Mouse (Mus musculus): ENCODE data around the gene Zfp451. TPM values are rescaled to one million over a fixed set of nuclear protein-coding genes. Genes with fewer than 3 reads are reported as not detected.
"Not testable (repeated sequence)": the region's sequence is repeated elsewhere in the genome, so short reads cannot be mapped to it uniquely, and the experiment has no call there.

Zfp451 gene
- total RNA-seq, 2 experiments from 2014 or later = 35.3 to 38.5 TPM

DNA sequence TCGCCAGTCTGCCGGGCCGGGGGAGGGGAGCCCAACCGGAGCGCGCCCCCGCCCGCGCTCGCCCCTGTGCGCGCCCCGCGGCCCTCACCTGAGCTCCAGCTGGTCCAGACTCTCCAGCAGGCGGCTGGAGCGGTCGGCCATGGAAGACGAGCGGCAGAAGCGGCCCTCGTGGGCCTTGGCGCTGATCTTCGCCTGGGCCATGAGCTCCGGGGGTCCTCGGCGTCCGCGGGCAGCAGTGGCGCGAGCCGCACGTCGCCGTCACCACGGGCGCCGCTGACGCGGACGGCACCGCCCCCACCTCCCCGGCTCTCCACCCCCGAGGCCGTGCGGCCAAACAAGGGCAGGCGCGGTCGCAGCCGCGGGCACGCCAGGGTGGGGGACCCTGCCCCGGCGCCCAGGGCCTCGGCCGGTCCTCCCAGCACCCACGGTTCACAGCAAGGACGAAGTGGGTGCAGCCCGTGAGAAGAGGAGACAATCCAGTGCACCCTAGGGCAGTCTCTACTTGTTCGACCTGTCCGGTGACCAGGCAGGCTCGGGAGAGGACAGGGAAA lies 56.8 kb downstream of the Zfp451 start, which contains the start of gene Bag2:
Gene Bag2, minus strand, starts transcription at position 305 of the 551 bp plus-strand sequence.
- peak; percentile 82 to 88 for DNase-seq

GRCm38 (mm10) chr1:33757033-33757413 lies 57.4 kb downstream of the Zfp451 start:
- peak in 1 of 2 experiments; percentile 9 for DNase-seq

GRCm38 (mm10) chr1:33756258-33757032 lies 58.0 kb downstream of the Zfp451 start:
- DNase-seq = no peak

- no peak for DNase-seq
Measured at GRCm38 (mm10) chr1:33755799-33756198, 58.6 kb downstream of the Zfp451 start.

- no peak for DNase-seq
Measured at GRCm38 (mm10) chr1:33754965-33755735, 59.2 kb downstream of the Zfp451 start.

GRCm38 (mm10) chr1:33754089-33754488 lies 60.3 kb downstream of the Zfp451 start:
- DNase-seq = no peak

DNA sequence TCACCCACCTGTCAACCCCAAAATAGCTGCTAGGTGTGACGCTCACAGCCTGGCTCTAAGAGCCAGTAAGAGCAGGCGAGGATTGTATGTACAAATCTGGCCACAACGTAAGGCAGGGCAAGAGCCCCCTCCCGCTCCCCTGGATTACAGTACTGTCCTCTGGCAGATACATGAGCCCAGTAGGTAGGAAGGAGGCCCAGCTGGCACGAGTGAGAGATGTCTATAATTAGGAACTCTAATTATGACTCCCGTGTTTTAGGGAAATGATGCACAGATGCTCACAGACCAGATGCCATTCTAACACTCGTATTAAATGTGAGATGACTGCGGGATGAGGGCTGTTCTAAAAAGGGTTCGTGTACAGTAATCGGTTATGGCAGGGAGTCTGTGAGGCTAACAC lies 63.1 kb downstream of the Zfp451 start:
- no peak for DNase-seq

DNA sequence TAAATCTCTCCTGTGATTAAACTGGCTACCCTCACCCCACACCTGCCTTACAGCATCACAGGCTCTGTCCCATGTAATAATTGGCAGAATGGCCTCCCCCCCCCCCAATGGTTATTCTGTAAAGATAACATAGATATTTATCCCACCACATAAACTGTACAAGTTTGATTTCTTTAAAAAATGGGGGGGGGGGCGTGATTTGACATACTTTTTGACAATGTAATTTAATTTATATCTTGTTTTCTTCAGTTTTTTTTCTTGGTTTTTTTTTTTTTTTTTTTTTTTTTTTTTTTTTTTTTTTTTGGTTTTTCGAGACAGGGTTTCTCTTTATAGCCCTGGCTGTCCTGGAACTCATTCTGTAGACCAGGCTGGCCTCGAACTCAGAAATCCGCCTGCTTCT lies 64.7 kb downstream of the Zfp451 start:
- DNase-seq = not testable (repeated sequence)

GRCm38 (mm10) chr1:33749109-33749508 lies 65.3 kb downstream of the Zfp451 start:
- no peak for DNase-seq

DNA sequence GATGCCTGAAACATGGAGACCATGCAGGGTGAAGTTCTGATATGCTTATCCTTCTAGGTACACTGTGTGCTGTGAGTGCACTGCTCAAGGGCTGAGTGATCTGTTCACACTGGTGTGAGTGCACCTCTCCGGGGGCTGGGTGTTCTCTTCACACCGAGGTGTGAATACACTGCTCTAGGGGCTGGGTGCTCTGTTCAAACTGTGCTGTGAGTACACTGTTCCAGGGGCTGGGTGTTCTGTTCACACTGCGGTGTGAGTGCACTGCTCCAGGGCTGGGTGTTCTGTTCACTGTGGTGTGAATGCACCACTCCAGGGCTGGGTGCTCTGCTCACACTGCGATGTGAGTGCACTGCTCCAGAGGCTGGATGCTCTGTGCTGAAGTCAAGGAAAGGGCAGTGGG lies 68.5 kb downstream of the Zfp451 start:
- DNase-seq = no peak

DNA sequence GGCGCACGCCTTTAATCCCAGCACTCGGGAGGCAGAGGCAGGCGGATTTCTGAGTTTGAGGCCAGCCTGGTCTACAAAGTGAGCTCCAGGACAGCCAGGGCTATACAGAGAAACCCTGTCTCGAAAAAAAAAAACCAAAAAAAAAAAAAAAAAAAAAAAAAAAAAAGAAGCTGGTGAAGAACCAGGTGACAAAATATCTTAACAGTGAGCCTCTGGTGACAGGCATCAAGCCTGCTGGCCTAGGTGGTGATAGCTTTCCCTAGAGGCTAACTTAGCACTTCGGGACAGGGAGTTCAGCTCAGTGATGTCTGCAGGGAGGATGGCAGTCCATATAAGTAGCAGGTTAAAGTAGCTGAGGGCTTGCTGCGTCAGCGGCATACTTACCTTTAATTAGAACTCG lies 69.6 kb downstream of the Zfp451 start:
- DNase-seq = not testable (repeated sequence)

DNA sequence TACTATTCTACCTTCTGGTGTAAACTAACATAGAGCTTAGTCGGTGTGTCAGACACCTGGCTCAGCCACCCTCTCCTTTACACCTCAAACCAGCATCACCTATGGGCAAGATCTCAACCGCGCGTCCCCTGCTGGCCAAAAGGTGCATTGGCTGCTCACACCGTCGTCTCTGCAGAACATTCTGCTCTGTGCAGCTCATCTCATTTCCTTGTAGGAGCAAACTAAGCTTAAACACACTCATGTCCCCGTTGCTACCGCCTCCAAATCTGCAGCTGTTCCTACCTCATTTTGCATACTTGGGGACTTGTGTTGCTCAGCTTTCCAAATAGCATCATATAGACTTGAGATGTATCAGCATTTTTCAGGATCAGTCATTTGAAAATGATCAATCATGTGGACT lies 71.5 kb downstream of the Zfp451 start:
- DNase-seq = peak in 1 of 2 experiments; percentile 40

GRCm38 (mm10) chr1:33739302-33739701 lies 75.1 kb downstream of the Zfp451 start:
- peak; percentile 81 to 88 for DNase-seq

DNA sequence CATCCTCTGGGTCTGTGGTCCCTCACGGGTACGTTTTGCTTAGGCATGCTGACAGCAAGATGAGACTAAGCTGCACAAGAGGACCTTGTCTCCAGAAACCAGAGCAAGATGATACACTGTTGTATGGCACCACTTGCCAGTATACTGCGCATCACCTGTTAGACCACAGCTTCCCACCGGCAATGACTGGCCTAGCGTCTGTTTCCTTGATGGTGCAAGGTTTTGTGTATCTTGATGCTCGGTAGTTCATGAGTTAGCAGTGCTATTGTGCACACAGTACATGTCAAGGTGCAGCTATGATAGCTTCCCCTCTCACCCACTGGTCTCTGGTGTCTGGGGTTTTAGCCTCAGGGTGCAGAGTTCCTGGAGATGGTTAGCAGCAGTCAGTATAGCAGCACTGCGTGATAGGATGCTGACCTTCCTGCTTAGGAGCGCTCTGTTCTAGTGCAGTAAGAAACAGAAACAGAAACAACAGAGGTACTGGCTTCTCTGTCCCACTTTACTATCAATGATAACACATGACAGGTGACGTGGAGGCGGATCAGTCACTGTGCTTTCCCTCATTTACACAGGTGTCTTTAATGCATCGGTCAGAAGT lies 75.6 kb downstream of the Zfp451 start:
- no peak for DNase-seq

- DNase-seq = no peak
Measured at GRCm38 (mm10) chr1:33738281-33738680, 76.1 kb downstream of the Zfp451 start.

GRCm38 (mm10) chr1:33734001-33734685 lies 80.3 kb downstream of the Zfp451 start:
- no peak for DNase-seq

DNA sequence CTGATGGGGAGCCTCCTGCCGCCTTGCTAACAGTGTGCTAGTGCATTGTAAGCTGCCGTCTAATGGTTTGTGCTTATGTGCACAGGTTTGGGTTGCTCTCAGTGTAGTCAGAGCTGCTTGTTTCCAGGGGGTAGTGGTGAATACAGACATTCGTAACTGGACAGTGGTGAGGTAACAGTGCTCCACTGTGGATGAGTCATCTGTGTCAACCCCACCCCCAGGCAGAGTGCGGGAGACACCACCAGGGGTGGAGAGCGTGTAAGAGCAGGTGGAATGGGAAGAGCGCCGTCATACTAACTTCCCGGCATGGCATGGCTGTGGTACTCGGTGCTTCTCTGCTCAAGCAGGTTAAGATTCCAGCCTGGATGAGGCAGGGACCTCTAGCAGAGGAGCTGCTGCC lies 81.4 kb downstream of the Zfp451 start:
- DNase-seq = no peak

GRCm38 (mm10) chr1:33725086-33725485 lies 89.3 kb downstream of the Zfp451 start:
- no peak for DNase-seq

- no peak for DNase-seq
Measured at GRCm38 (mm10) chr1:33724516-33724915, 89.9 kb downstream of the Zfp451 start.

DNA sequence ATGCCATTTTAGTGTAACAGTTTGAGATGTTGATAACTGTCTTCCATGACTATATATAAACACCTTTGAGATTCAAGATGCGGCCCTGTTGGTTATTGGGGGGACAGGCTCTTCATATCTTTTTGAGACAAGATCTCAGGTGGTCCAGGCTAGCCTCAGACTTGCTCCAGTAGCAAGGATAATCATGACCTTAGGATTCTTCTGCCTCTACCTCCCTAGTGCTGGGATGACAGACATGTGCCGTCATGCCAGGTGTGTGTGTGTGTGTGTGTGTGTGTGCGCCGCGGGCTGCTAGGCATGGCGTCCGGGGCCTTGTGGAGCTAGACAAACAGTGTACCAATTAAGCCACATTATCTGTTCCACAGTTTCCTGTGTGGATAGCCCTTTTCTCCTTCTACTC lies 93.4 kb downstream of the Zfp451 start:
- DNase-seq = no peak

- DNase-seq = no peak
Measured at GRCm38 (mm10) chr1:33720231-33720630, 94.2 kb downstream of the Zfp451 start.

- DNase-seq = peak; percentile 84 to 90
Measured at GRCm38 (mm10) chr1:33719733-33720225, 94.6 kb downstream of the Zfp451 start, which contains the start of gene Rab23. Rab23 (plus strand) TSS chr1:33719887.

Data from adrenal gland, postnatal 36 days (tissue).